Mouse (Mus musculus) T-helper 17 cell (primary cell): ENCODE measurements around the gene 4930544D05Rik.

Source experiments
- in situ Hi-C, 2 experiments: fragments of 300-600 bp; cut with MboI, MseI; formaldehyde crosslinking; loops; 1 replicate in 1 of 2; 2 replicates in 1 of 2; pipeline ENCODE4 v1.15.1; 2025; ENCODE audit warnings: high pct_unique_total_duplicates in 2 of 2

4930544D05Rik gene

GRCm38 (mm10) chr11:70598451-70598953 lies 17.1 kb upstream of the 4930544D05Rik start:
- in situ Hi-C loops = no loop called here

DNA sequence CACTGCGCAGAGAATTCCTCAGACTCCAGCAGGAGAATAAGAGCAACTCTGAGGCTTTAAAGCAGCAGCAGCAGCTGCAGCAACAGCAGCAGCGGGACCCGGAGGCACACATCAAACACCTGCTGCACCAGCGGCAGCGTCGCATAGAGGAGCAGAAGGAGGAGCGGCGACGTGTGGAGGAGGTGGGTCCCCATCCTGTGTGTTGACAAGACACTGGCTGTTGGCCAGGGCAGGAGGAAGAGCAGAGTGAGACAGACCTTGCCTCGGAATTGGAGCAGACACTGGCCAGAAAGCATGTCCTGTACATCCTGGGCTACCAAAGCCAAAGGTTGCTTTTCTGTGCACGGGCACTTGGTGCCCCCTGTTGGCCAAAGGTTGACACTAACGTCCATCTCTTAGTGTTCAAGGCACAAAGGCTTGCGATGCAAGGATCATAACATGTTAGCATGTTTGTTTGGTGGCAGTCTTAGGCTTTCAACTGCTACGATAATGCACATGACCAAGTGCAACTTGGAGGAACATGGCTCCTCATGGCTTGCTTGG lies 10.6 kb upstream of the 4930544D05Rik start:
- in situ Hi-C loops = loop anchor here in 1 of 2 experiments (5.0 kb wide), 2 partner anchors 63 to 193 kb away; partner anchors contain the start of genes Pelp1 and Pld2

DNA sequence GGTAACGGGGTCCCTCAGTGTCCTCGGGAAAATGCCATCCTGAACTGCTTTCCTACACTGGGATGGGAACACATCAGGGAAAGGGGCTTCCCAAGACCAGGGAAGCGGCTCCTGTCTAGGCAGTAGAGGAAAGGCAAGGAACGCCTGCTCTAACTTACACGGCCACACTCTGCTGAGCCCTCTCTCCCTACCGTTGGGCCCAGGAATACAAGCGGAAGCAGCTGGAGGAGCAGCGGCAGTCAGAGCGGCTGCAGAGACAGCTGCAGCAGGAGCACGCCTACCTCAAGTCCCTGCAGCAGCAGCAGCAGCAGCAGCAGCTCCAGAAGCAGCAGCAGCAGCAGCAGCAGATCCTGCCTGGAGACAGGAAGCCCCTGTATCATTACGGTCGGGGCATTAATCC lies 8.9 kb upstream of the 4930544D05Rik start:
- in situ Hi-C loops = loop anchor here in 1 of 2 experiments (5.0 kb wide), 2 partner anchors 64 to 194 kb away; partner anchors contain the start of genes Pelp1 and Pld2

- in situ Hi-C loops = loop anchor here in 1 of 2 experiments (5.0 kb wide), 2 partner anchors 65 to 195 kb away; partner anchors contain the start of genes Pelp1 and Pld2
Observed at GRCm38 (mm10) chr11:70607611-70608010, 8.0 kb upstream of the 4930544D05Rik start.

DNA sequence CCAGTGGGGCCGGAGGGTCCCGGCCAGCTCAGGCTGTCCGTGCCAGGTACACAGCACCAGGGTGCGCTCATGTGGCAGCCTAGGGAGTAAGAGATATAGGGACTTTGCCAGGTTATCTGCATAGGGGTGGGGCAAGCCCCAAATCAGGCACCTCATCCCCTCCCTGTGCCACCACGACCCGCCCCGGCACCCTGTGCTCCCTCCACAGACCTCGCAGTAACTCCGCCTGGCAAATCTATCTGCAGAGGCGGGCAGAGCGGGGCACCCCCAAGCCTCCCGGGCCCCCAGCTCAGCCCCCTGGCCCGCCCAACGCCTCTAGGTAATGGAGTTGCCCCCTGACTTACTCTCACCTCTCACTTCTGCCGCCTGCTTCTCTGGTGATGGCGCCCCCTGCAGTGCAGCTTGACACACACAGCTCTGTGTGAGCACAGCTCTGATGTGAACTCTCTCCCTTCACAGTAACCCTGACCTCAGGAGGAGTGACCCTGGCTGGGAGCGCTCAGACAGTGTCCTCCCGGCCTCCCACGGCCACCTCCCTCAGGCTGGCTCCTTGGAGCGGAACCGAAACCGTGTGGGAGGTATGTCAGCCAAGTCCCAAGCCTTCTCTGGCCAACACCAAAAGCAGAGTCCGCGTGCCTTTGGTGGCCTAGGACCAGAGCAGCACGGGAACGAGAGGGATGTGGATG lies 7.1 kb upstream of the 4930544D05Rik start:
- in situ Hi-C loops = loop anchor here in 1 of 2 experiments (5.0 kb wide), 2 partner anchors 66 to 196 kb away; partner anchors contain the start of genes Pelp1 and Pld2

DNA sequence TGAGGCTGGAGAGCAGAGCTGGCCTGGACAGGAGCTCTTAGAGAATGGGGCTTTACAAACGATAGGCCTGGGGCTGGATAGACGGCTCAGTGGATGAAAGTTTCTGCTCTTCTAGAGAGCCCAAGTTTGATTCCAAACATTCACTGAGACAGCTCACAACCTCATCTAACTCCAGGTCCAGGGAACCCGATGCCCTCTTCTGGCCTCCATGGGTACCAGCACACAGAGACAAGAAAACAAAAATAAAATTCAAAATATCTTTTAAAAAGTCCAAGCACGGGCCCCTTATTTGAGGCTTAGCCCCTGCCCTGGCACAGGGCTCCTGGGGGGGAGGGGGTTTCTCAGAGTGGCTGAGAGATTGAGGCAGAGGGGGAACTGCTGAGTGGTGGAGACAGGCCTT lies 4.9 kb upstream of the 4930544D05Rik start:
- in situ Hi-C loops = loop anchor here in 1 of 2 experiments (5.0 kb wide), 1 partner anchor 68 kb away; the partner anchor contains the start of gene Pld2

- in situ Hi-C loops = loop anchor here in 1 of 2 experiments (5.0 kb wide), 1 partner anchor 70 kb away; the partner anchor contains the start of gene Pld2
Observed at GRCm38 (mm10) chr11:70612505-70612904, 3.1 kb upstream of the 4930544D05Rik start.

DNA sequence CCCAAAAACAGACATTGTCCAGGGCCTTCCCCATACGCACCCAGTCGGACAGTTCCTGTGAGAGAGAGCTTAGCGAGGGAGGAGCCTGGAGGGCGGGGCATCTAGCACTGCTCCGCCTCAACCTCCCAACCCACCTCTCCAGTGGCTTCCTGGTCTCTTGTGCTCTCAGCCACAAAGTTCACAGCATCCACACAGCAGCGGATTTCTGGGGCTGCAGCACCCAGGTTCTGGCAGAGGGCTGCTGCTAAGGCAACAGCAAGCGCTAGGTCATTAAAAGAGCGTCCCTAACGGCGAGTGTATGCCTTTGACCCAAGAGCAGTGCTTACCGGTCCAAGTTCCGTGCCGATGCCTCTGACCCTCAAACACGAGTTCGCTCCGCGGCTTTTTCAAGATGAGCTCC lies 574 bp upstream of the 4930544D05Rik start:
- in situ Hi-C loops = loop anchor here (5.0 kb wide), 2 partner anchors 137 to 178 kb away; no protein-coding TSS in a partner anchor

- in situ Hi-C loops = loop anchor here (5.0 kb wide), 2 partner anchors 133 to 182 kb away; no protein-coding TSS in a partner anchor
Observed at GRCm38 (mm10) chr11:70619101-70619500, 3.5 kb downstream of the 4930544D05Rik start, which contains the start of gene Chrne. Gene Chrne, minus strand, starts transcription at chr11:70619216.

DNA sequence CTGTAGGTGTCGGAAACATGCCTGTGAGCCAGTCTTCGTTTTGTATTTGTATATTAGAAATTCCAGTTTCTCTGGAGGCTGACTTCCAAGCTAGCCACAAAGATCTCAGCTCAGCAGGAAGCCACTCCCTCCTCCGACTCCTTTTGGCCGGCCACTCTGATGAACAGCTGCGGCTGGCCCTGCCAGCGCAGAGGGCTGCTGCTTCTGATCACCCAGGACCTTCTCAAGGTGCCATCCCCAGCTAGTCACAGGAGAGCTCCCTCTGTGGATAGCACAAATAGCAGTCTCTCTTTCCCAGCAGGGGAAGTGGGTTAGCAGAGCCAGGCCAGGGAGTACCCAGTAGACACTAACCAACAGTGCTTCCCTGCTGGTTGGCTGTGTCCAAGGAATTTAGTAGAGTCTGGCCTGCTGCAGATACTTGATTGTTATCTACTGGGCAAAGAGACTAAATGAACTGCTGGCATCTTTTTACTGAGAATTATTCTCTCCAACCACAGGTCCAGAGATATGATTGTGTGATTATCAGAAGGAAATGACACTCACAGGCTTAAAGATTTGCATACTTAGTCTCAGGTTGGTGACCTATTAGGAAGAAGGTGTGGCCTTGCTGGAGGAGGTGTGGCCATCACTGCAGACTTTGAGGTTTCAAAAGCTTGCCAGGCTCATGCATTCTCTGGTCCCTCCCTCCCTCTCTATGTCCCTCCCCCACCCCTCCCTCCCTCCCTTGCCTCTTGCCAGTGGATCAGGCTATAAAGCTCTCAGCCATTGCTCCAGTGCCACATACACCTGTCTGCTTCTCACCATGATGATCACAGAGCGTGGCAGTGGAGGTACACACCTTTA lies 6.5 kb downstream of the 4930544D05Rik start:
- in situ Hi-C loops = no loop called here

GRCm38 (mm10) chr11:70623053-70623742 lies 7.5 kb downstream of the 4930544D05Rik start:
- in situ Hi-C loops = no loop called here

- in situ Hi-C loops = loop anchor here in 1 of 2 experiments (25.0 kb wide), 1 partner anchor 137 kb away; the partner anchor contains the start of gene Zfp3
Observed at GRCm38 (mm10) chr11:70625473-70625872, 9.8 kb downstream of the 4930544D05Rik start.

DNA sequence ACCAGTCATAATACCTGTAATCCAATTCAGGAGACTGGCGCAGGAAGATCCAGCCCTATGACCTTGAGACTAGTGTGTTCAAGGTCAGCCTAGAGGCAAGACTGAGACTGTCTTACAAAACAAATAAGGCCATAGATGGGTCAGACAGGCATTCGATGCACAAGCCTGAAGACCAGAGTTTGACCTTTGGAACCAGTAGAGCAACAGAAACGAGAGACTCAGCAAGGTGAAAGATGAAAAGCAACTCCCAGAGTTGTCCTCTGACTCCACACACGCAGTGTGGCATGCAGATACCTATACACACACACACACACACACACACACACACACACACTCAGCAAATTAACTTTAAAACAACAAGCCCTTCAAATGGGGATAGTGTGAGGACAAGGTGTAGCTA lies 11.2 kb downstream of the 4930544D05Rik start:
- in situ Hi-C loops = loop anchor here in 1 of 2 experiments (25.0 kb wide), 1 partner anchor 135 kb away; the partner anchor contains the start of gene Zfp3

GRCm38 (mm10) chr11:70628431-70628830 lies 12.8 kb downstream of the 4930544D05Rik start:
- in situ Hi-C loops = loop anchor here in 1 of 2 experiments (25.0 kb wide), 1 partner anchor 134 kb away; the partner anchor contains the start of gene Zfp3

GRCm38 (mm10) chr11:70629557-70629956 lies 13.9 kb downstream of the 4930544D05Rik start:
- in situ Hi-C loops = loop anchor here in 1 of 2 experiments (25.0 kb wide), 1 partner anchor 133 kb away; the partner anchor contains the start of gene Zfp3

DNA sequence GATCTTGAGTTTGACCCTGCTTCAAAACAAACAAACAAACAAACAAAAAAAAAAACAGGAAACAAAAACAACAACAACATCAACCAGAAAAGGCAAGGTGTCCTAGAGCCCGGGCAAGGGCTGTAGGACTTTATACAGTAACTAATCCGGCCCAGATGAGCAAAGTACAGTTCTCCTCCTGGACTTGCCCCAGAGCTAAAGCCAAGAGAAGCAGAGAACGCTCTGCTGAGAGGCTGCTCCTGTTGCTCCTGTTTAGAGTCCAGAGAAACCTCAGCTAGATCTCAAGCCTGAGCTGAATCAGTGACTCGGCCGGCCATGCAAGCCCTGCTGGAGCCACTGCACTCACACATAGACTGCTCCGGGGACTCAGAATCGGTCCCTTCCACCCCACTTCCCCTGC lies 14.5 kb downstream of the 4930544D05Rik start:
- in situ Hi-C loops = loop anchor here in 1 of 2 experiments (25.0 kb wide), 1 partner anchor 132 kb away; the partner anchor contains the start of gene Zfp3

- in situ Hi-C loops = loop anchor here in 1 of 2 experiments (25.0 kb wide), 1 partner anchor 127 kb away; the partner anchor contains the start of gene Zfp3
Observed at GRCm38 (mm10) chr11:70635601-70636000, 20.0 kb downstream of the 4930544D05Rik start.

DNA sequence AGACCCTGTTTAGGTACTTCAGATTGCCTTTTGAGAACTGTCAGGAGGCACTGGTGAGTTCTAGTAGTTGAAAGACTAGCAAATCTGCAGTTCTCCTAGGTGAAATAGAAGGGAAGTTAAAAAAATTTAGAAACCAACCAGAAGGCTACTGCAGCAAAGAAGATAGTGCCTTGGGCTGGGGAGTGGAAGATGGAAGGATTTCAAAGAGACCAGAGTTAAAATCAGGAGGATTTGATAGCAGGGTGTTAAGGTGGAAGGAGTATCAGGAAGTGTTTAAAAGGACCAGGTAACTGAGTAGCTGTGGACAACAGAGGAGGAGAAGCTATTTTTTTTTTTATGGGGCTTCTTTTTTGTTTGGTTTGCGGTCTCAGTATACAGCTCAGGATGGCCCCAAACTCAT lies 22.1 kb downstream of the 4930544D05Rik start:
- in situ Hi-C loops = loop anchor here in 1 of 2 experiments (25.0 kb wide), 1 partner anchor 125 kb away; the partner anchor contains the start of gene Zfp3

GRCm38 (mm10) chr11:70638293-70638692 lies 22.6 kb downstream of the 4930544D05Rik start:
- in situ Hi-C loops = loop anchor here in 1 of 2 experiments (25.0 kb wide), 1 partner anchor 124 kb away; the partner anchor contains the start of gene Zfp3
